7 mouse cellular contexts compared by ENCODE assay signal in genomic region chr9:41697611-41698467, GRCm38 (mm10).
DNase-seq lines count a peak whose midpoint lies in the region; ATAC-seq and TF ChIP-seq lines count a peak whose summit lies in the region.

No protein-coding gene starts in this region.

- H3K4me3 ChIP-seq in midbrain, postnatal 0 days (ENCODE audit: low read depth, low read length): no peak overlapping the region
- H3K4me3 ChIP-seq in kidney, adult 2 months (ENCODE audit: insufficient read depth, low read depth, low read length): no peak overlapping the region

- intact Hi-C loops in left cerebral cortex, postnatal 25 days (cut with DNase I): no loop called here

- 0 out of 2 replicates have a peak overlapping the region, but pooled peaks have one; percentile 4 for H3K9ac ChIP-seq in midbrain, postnatal 0 days (replicated peaks; ENCODE audit: low read length, poor library complexity, severe bottlenecking)

- 16% methylated on average over 24 of the region's 24 CpGs for WGBS in midbrain, postnatal 0 days
- 74% methylated on average over 24 of the region's 24 CpGs for WGBS in kidney, adult 2 months

- H3K4me2 ChIP-seq in midbrain, postnatal 0 days (ENCODE audit: low read depth, low read length, poor library complexity, severe bottlenecking): no peak overlapping the region

- H3K9me3 ChIP-seq in midbrain, postnatal 0 days (ENCODE audit: low read length): no peaks in the 10 kb centered on the region

- ATAC-seq in midbrain, postnatal 0 days (ENCODE audit: low FRiP score): peak; percentile 84

- no peaks in the 10 kb centered on the region for H3K27me3 ChIP-seq in midbrain, postnatal 0 days (ENCODE audit: insufficient read depth, low read length)
- no peaks in the 10 kb centered on the region for H3K27me3 ChIP-seq in kidney, adult 2 months (replicated peaks; ENCODE audit: control insufficient read depth, insufficient read depth, low read length)

- H3K27ac ChIP-seq in midbrain, postnatal 0 days (ENCODE audit: low read depth, low read length): peak overlapping the region; percentile 63
- H3K27ac ChIP-seq in kidney, adult 2 months (ENCODE audit: insufficient read depth, low read depth, low read length): no peak overlapping the region

- DNase-seq in embryo, embryonic 9.5 days (ENCODE audit: extremely low spot score): peak; percentile 9
- peak; percentile 34 to 53 for DNase-seq in frontal cortex, postnatal 10 days (ENCODE audit: low spot score in 2 of 2)
- peak; percentile 23 to 52 for DNase-seq in left cerebral cortex, postnatal 25 days (ENCODE audit: low spot score in 2 of 2)
- peak; percentile 79 for DNase-seq in midbrain, postnatal 0 days (ENCODE audit: low spot score)
- no peak for DNase-seq in ovary, postnatal 10 days (ENCODE audit: low spot score)
- DNase-seq in yolk sac, embryonic 10.5 days (ENCODE audit: low spot score): no peak
- DNase-seq in kidney, adult 2 months: no peak

- no peak for TF ChIP-seq CTCF in midbrain, postnatal 0 days (IDR thresholded peaks at IDR 0.05)
- no peak for TF ChIP-seq CTCF in kidney, adult 2 months (conservative IDR thresholded peaks at IDR 0.05; ENCODE audit: insufficient read depth, insufficient read length, low read depth, low read length)

- TF ChIP-seq POLR2A in kidney, adult 2 months (IDR thresholded peaks at IDR 0.05; ENCODE audit: low read depth, low read length): no peak

- H3K36me3 ChIP-seq in midbrain, postnatal 0 days (ENCODE audit: insufficient read depth, low read length): no peaks in the 10 kb centered on the region
- no peaks in the 10 kb centered on the region for H3K36me3 ChIP-seq in kidney, adult 2 months (ENCODE audit: control insufficient read depth, insufficient read depth, low read length)

- H3K4me1 ChIP-seq in midbrain, postnatal 0 days (ENCODE audit: insufficient read depth, low read length): peaks cover 11% of the 10 kb centered on the region
- H3K4me1 ChIP-seq in kidney, adult 2 months (ENCODE audit: control insufficient read depth, insufficient read depth, low read length): no peaks in the 10 kb centered on the region

Comparison
In these comparisons a context has a peak if more than half of its experiments do, and no peak if none do; other contexts are left out.
1. DNase-seq: peak in embryo, embryonic 9.5 days (single experiment), frontal cortex, postnatal 10 days (2 of 2), left cerebral cortex, postnatal 25 days (2 of 2) and midbrain, postnatal 0 days (single experiment); none in ovary, postnatal 10 days (single experiment), yolk sac, embryonic 10.5 days (single experiment) and kidney, adult 2 months (single experiment).